Mouse (Mus musculus) small intestine, adult 2 months (tissue): ENCODE measurements around the gene Rai1.

Experiments used
- CTCF ChIP-seq: fragments of 200-500 bp; IDR thresholded peaks from 2 replicates; pipeline ENCODE4 v1.5.1; 2012; ENCODE audit warnings: low read depth, mild to moderate bottlenecking, control low read depth, inconsistent platforms, low read length, moderate library complexity, mixed read lengths; ENCODE audit not compliant: insufficient replicate concordance, insufficient read length; ENCODE audit errors: extremely low read depth
- POLR2A ChIP-seq: fragments of 200-500 bp; IDR thresholded peaks from 2 replicates; pipeline ENCODE4 v1.6.1; 2012; ENCODE audit warnings: low read depth, mild to moderate bottlenecking, control low read depth, inconsistent platforms, low read length, moderate library complexity

DNA sequence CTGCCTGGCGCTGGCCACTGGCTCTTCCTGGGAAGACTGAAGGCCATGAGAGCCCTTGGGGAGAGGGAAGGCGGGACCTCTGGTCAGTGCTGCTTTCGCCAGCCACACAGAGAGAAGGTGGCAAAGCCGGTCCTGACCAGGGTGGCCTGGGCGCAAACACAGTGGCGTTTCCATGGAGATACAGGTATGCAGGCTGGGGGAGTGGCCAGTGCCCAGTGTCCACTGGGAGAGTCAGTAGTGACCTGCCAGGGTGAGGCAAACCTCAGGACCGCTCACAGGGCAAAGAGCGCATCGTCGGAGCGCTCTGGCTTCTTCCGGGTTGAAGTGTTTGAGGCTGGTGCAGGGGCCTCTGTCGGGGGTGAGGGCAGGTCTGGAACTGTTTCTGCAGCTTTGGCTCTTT, 125.0 kb downstream of the Rai1 start:
- no peak for TF ChIP-seq CTCF
- no peak for TF ChIP-seq POLR2A
